Mouse (Mus musculus): Measurements from ENCODE around the gene Fam78b.

DNA sequence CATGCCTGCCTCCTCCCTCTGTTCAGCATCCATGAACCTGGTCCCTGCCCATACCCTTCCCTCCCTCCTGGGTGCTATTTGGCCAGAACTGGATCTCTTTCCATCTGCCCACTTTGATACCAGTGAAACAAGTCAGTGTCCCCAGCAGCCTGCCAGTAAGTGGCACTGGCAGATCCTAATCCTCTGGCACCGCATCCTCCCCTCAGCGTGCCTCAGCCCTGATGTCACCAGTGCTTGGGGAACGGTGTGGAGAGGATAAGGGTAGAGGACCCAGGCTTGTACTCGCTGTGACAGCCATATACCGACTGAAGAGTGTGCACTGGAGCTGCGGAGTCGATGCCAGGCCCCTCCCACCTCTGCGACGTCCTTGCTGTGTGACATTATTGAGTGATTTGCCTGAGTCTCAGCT, 65.7 kb downstream of the Fam78b start:
- TF ChIP-seq CTCF (conservative IDR thresholded peaks at IDR 0.05; ENCODE audit: low read length) (no peak), NANOG (IDR thresholded peaks at IDR 0.05; ENCODE audit: borderline replicate concordance, low read length) (no peak)
